Mouse (Mus musculus) liver, postnatal 0 days (tissue): ENCODE data around the gene Cox11.

ENCODE experiments used
- CTCF ChIP-seq: sonication (generic); IDR thresholded peaks from 2 replicates; pipeline ENCODE4 v1.5.1; 2016; ENCODE audit warnings: antibody characterized with exemption, low read depth
- EP300 ChIP-seq: IDR thresholded peaks from 2 replicates; pipeline ENCODE4 v1.6.1; 2016; ENCODE audit warnings: antibody characterized with exemption, low read depth, mild to moderate bottlenecking

GRCm38 (mm10) chr11:90677771-90678288 lies 39.9 kb downstream of the Cox11 start:
- no peak for TF ChIP-seq EP300
- no peak for TF ChIP-seq CTCF
